8 mouse cellular contexts compared by ENCODE assay signal in the genomic region with DNA sequence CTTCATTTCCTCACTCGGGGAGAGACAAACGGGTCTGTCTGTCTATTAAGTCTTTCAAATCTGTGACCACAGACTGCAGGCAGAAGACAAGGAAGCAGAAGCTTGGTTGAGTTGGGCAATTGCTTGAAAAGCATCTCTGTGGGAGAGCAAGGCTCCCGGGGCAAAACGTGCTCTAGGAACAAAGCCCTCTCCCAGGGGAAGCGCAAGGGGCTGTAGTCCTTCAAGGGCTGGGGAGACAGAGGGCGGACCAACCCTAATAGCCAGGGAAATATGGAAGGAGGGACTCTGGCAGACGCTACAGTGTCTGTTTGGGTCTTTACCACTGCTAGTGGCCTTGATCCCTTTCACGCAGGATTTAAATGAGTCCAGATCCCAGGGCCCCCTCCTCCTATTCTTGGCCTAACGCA.
A peak's percentile ranks its signal among the peaks of the same experiment; 100 is the strongest.
DNase-seq lines count a peak whose midpoint lies in the region; ATAC-seq and TF ChIP-seq lines count a peak whose summit lies in the region.

No protein-coding gene starts in this region.

- peak; percentile 27 to 39 for DNase-seq in heart, adult 2 months
- no peak for DNase-seq in heart, postnatal 14 days
- peak; percentile 71 for DNase-seq in Muller cell, postnatal 12 days (ENCODE audit: inconsistent ontology term)
- DNase-seq in heart, adult 9 months (ENCODE audit: low spot score in 2 of 2), result peak; percentile 19 to 32
- DNase-seq in yolk sac, embryonic 10.5 days (ENCODE audit: low spot score), result no peak
- DNase-seq in kidney, adult 11 months, result no peak

- intact Hi-C loops in heart, adult 2 months (cut with DNase I), result loop anchor here (1.0 kb wide), 1 partner anchor 19 kb away; no protein-coding TSS in a partner anchor
- intact Hi-C loops in heart, postnatal 14 days (cut with DNase I), result no loop called here

- no peak for ATAC-seq in limb, embryonic 15.5 days (ENCODE audit: insufficient number of reproducible peaks, low FRiP score, low TSS enrichment, low read depth)
- no peak for ATAC-seq in neural tube, embryonic 15.5 days (ENCODE audit: low FRiP score)

- no peak overlapping the region for H3K27ac ChIP-seq in heart, adult 2 months
- H3K27ac ChIP-seq in limb, embryonic 15.5 days, result no peak overlapping the region
- no peak overlapping the region for H3K27ac ChIP-seq in neural tube, embryonic 15.5 days (replicated peaks)

- H3K27me3 ChIP-seq in heart, adult 2 months (ENCODE audit: control insufficient read depth, insufficient read depth, low read length), result 0 out of 2 replicates have a peak, but pooled peaks cover 1% of the 10 kb centered on the region
- peaks cover 16% of the 10 kb centered on the region for H3K27me3 ChIP-seq in limb, embryonic 15.5 days
- peaks cover 3% of the 10 kb centered on the region; the same call in 1 of the 2 replicates for H3K27me3 ChIP-seq in neural tube, embryonic 15.5 days (replicated peaks)

- peak overlapping the region; percentile 42 for H3K4me3 ChIP-seq in heart, adult 2 months
- peak overlapping the region; percentile 18 for H3K4me3 ChIP-seq in limb, embryonic 15.5 days
- peak overlapping the region; percentile 11 for H3K4me3 ChIP-seq in neural tube, embryonic 15.5 days (replicated peaks)

- H3K4me1 ChIP-seq in heart, adult 2 months (ENCODE audit: control insufficient read depth, insufficient read depth, low read length), result no peaks in the 10 kb centered on the region
- H3K4me1 ChIP-seq in limb, embryonic 15.5 days, result peaks cover 10% of the 10 kb centered on the region
- H3K4me1 ChIP-seq in neural tube, embryonic 15.5 days, result peaks cover 13% of the 10 kb centered on the region

- no peak for TF ChIP-seq EP300 in heart, adult 2 months (IDR thresholded peaks at IDR 0.05; ENCODE audit: insufficient read depth, low read depth, low read length)

- peak overlapping the region; percentile 33 for H3K4me2 ChIP-seq in limb, embryonic 15.5 days
- H3K4me2 ChIP-seq in neural tube, embryonic 15.5 days, result peak overlapping the region; percentile 51

- peak overlapping the region; percentile 52 for H3K9ac ChIP-seq in heart, adult 2 months (ENCODE audit: low read depth, low read length)
- no peak overlapping the region for H3K9ac ChIP-seq in limb, embryonic 15.5 days
- 0 out of 2 replicates have a peak overlapping the region, but pooled peaks have one; percentile 8 for H3K9ac ChIP-seq in neural tube, embryonic 15.5 days (replicated peaks)

- no peaks in the 10 kb centered on the region for H3K9me3 ChIP-seq in limb, embryonic 15.5 days
- no peaks in the 10 kb centered on the region for H3K9me3 ChIP-seq in neural tube, embryonic 15.5 days (replicated peaks)

- TF ChIP-seq CTCF in heart, adult 2 months (IDR thresholded peaks at IDR 0.05), result no peak

- TF ChIP-seq POLR2A in heart, adult 2 months (IDR thresholded peaks at IDR 0.05; ENCODE audit: insufficient read depth, low read depth, low read length), result no peak

- no peaks in the 10 kb centered on the region for H3K36me3 ChIP-seq in heart, adult 2 months (ENCODE audit: control insufficient read depth, insufficient read depth, low read length)
- H3K36me3 ChIP-seq in limb, embryonic 15.5 days, result no peaks in the 10 kb centered on the region
- no peaks in the 10 kb centered on the region for H3K36me3 ChIP-seq in neural tube, embryonic 15.5 days

- no peaks in the 10 kb centered on the region for H3K79me2 ChIP-seq in heart, adult 2 months (replicated peaks; ENCODE audit: control insufficient read depth, insufficient read depth, low read length)

- WGBS in heart, adult 2 months, result 11% methylated on average over 9 of the region's 9 CpGs
- WGBS in limb, embryonic 15.5 days, result 13% methylated on average over 9 of the region's 9 CpGs
- 2% methylated on average over 9 of the region's 9 CpGs for WGBS in neural tube, embryonic 15.5 days

Comparison
In these comparisons a context has a peak if more than half of its experiments do, and no peak if none do; other contexts are left out.
1. DNase-seq: peak in heart, adult 2 months (2 of 2), Muller cell, postnatal 12 days (single experiment) and heart, adult 9 months (2 of 2); none in heart, postnatal 14 days (0 of 2), yolk sac, embryonic 10.5 days (single experiment) and kidney, adult 11 months (single experiment).
2. Peak in every context shown above with its lines, with median percentiles within 50 percentile points of each other: H3K4me3 ChIP-seq.